8 mouse cellular contexts compared by ENCODE assay signal in genomic region chr1:132315889-132316624, GRCm38 (mm10). TPM values are rescaled to one million over a fixed set of nuclear protein-coding genes. Genes with fewer than 3 reads are reported as not detected.
A peak's percentile ranks its signal among the peaks of the same experiment; 100 is the strongest.
DNase-seq lines count a peak whose midpoint lies in the region; ATAC-seq and TF ChIP-seq lines count a peak whose summit lies in the region.

Gene Nuak2 (plus strand): TSS chr1:132316126.

- peak within 1 kb of the TSS; percentile 90 for H3K4me3 ChIP-seq in bone marrow, adult 2 months (replicated peaks; ENCODE audit: control insufficient read depth, low read depth, low read length)
- peak within 1 kb of the TSS; percentile 58 for H3K4me3 ChIP-seq in embryonic facial prominence, embryonic 14.5 days (ENCODE audit: low read depth, low read length)
- H3K4me3 ChIP-seq in kidney, embryonic 14.5 days (ENCODE audit: low read length): peak within 1 kb of the TSS; percentile 46
- peak within 1 kb of the TSS; percentile 90 for H3K4me3 ChIP-seq in liver, adult 2 months (ENCODE audit: insufficient read depth, low read depth, low read length)

- no peaks in the 10 kb centered on the region for H3K9me3 ChIP-seq in embryonic facial prominence, embryonic 14.5 days (ENCODE audit: control insufficient read depth, low read length)
- no peaks in the 10 kb centered on the region for H3K9me3 ChIP-seq in kidney, embryonic 14.5 days (ENCODE audit: control insufficient read depth, low read length)

- peak within 1 kb of the TSS; percentile 95 for H3K27ac ChIP-seq in bone marrow, adult 2 months (ENCODE audit: control insufficient read depth, insufficient read depth, low read depth, low read length, poor library complexity)
- H3K27ac ChIP-seq in embryonic facial prominence, embryonic 14.5 days (replicated peaks; ENCODE audit: low read depth, low read length): no peak within 1 kb of the TSS
- no peak within 1 kb of the TSS for H3K27ac ChIP-seq in kidney, embryonic 14.5 days (ENCODE audit: low read depth, low read length)
- peak within 1 kb of the TSS; percentile 92 for H3K27ac ChIP-seq in liver, adult 2 months (replicated peaks; ENCODE audit: insufficient read depth, low read depth, low read length)

- DNase-seq in A20 (ENCODE audit: low read depth, low spot score): peak; percentile 94
- peak; percentile 95 for DNase-seq in embryonic facial prominence, embryonic 14.5 days (ENCODE audit: low spot score)
- peak; percentile 90 to 93 for DNase-seq in heart, adult 9 months (ENCODE audit: low spot score in 2 of 2)
- DNase-seq in liver, adult 2 months (ENCODE audit: extremely low read depth, low read depth, low spot score): peak; percentile 90
- peak; percentile 86 to 91 for DNase-seq in spleen, postnatal 4 days (ENCODE audit: low spot score in 2 of 2)

- peak within 1 kb of the TSS; percentile 65 for H3K9ac ChIP-seq in embryonic facial prominence, embryonic 14.5 days (ENCODE audit: low read depth, low read length)
- peak within 1 kb of the TSS; percentile 53 for H3K9ac ChIP-seq in kidney, embryonic 14.5 days (ENCODE audit: low read depth, low read length)
- H3K9ac ChIP-seq in liver, adult 2 months (ENCODE audit: low read depth, low read length): peak within 1 kb of the TSS; percentile 89

- peaks cover 14% of the 10 kb centered on the region; the same call in 1 of the 2 replicates for H3K79me2 ChIP-seq in liver, adult 2 months (ENCODE audit: control insufficient read depth, insufficient read depth, low read length)

- under 1% methylated on average over 67 of the region's 67 CpGs for WGBS in bone marrow, adult 2 months
- WGBS in embryonic facial prominence, embryonic 14.5 days: 1% methylated on average over 57 of the region's 67 CpGs
- under 1% methylated on average over 67 of the region's 67 CpGs for WGBS in kidney, embryonic 14.5 days
- under 1% methylated on average over 67 of the region's 67 CpGs for WGBS in liver, adult 2 months

- peaks cover 12% of the 10 kb centered on the region for H3K4me1 ChIP-seq in bone marrow, adult 2 months (ENCODE audit: control insufficient read depth, insufficient read depth, low read length)
- H3K4me1 ChIP-seq in embryonic facial prominence, embryonic 14.5 days (ENCODE audit: control insufficient read depth, insufficient read depth, low read length): peaks cover 16% of the 10 kb centered on the region
- H3K4me1 ChIP-seq in kidney, embryonic 14.5 days (ENCODE audit: control insufficient read depth, insufficient read depth, low read length): 0 out of 2 replicates have a peak, but pooled peaks cover 10% of the 10 kb centered on the region
- H3K4me1 ChIP-seq in liver, adult 2 months (ENCODE audit: control insufficient read depth, insufficient read depth, low read length): peaks cover 24% of the 10 kb centered on the region

- H3K27me3 ChIP-seq in embryonic facial prominence, embryonic 14.5 days (replicated peaks; ENCODE audit: control insufficient read depth, insufficient read depth, low read length): peaks cover 35% of the 10 kb centered on the region
- H3K27me3 ChIP-seq in kidney, embryonic 14.5 days (ENCODE audit: control insufficient read depth, insufficient read depth, low read length): peaks cover 18% of the 10 kb centered on the region
- no peaks in the 10 kb centered on the region for H3K27me3 ChIP-seq in liver, adult 2 months (ENCODE audit: control insufficient read depth, insufficient read depth, low read length)

- TF ChIP-seq CTCF in bone marrow, adult 2 months (IDR thresholded peaks at IDR 0.05; ENCODE audit: control insufficient read depth, insufficient read depth, low read length): no peak
- TF ChIP-seq CTCF in liver, adult 2 months (IDR thresholded peaks at IDR 0.05; ENCODE audit: low read depth, low read length): no peak

- no peaks in the 10 kb centered on the region for H3K36me3 ChIP-seq in embryonic facial prominence, embryonic 14.5 days (ENCODE audit: control insufficient read depth, insufficient read depth, low read length)
- H3K36me3 ChIP-seq in kidney, embryonic 14.5 days (ENCODE audit: control insufficient read depth, insufficient read depth, low read length): no peaks in the 10 kb centered on the region
- 0 out of 2 replicates have a peak, but pooled peaks cover 2% of the 10 kb centered on the region for H3K36me3 ChIP-seq in liver, adult 2 months (ENCODE audit: control insufficient read depth, insufficient read depth, low read length)

- peak; percentile 78; the same call in 1 of the 2 replicates for TF ChIP-seq POLR2A in bone marrow, adult 2 months (IDR thresholded peaks at IDR 0.05; ENCODE audit: borderline replicate concordance, control insufficient read depth, low read depth, low read length)
- peak; percentile 93 for TF ChIP-seq POLR2A in liver, adult 2 months (IDR thresholded peaks at IDR 0.05; ENCODE audit: extremely low read depth, insufficient read depth, low read length)

- peak within 1 kb of the TSS; percentile 97 for H3K4me2 ChIP-seq in embryonic facial prominence, embryonic 14.5 days (ENCODE audit: low read depth, low read length)
- H3K4me2 ChIP-seq in kidney, embryonic 14.5 days (replicated peaks; ENCODE audit: low read depth, low read length): peak within 1 kb of the TSS; percentile 91

- peak; percentile 81 for ATAC-seq in embryonic facial prominence, embryonic 14.5 days (ENCODE audit: low read depth)
- ATAC-seq in kidney, embryonic 14.5 days (ENCODE audit: low FRiP score, low TSS enrichment): peak; percentile 86
- ATAC-seq in monocyte, adult 5-6 weeks (replicated peaks; ENCODE audit: insufficient number of reproducible peaks, low FRiP score, low TSS enrichment, poor library complexity, severe bottlenecking): peak; percentile 70

RNA-seq across cellular contexts. Expression of gene Nuak2, which starts in this region (rescaled TPM):
- polyA plus RNA-seq in bone marrow, adult 2 months (2011; ENCODE audit: insufficient read depth, insufficient read length, low replicate concordance, missing spikeins): 5.2 and 16.4 TPM in 2 replicates
- polyA plus RNA-seq in embryonic facial prominence, embryonic 14.5 days (2014; fragmentation: Nextera tagmentation; extraction: Ambion mirVana): 5.2 and 6.1 TPM in 2 replicates
- polyA plus RNA-seq in kidney, embryonic 14.5 days (2014; fragmentation: Nextera tagmentation; extraction: Ambion mirVana): 1.4 and 2.3 TPM in 2 replicates
- 3.8 and 4.8 TPM in 2 replicates for total RNA-seq in liver, adult 2 months (2014; rRNA removed)
- 6.4 and 8.0 TPM in 2 replicates for polyA plus RNA-seq in liver, adult 2 months (2012; rRNA removed)
- 59.8 to 114 TPM (median 79.4 TPM) in 3 replicates for total RNA-seq in monocyte, adult 5-6 weeks (2017)

Comparison
In these comparisons a context has a peak if more than half of its experiments do, and no peak if none do; other contexts are left out.
1. RNA of gene Nuak2 (total RNA-seq): 59.8 to 114 TPM in monocyte, adult 5-6 weeks; 3.8 to 4.8 TPM in liver, adult 2 months; every median in the first group is over 10 times any median in the second.
2. H3K27ac ChIP-seq: peak in bone marrow, adult 2 months (single experiment) and liver, adult 2 months (single experiment); none in embryonic facial prominence, embryonic 14.5 days (single experiment) and kidney, embryonic 14.5 days (single experiment).
3. Peak in every context shown above with its lines, with median percentiles within 50 percentile points of each other: DNase-seq, H3K4me3 ChIP-seq, ATAC-seq and H3K9ac ChIP-seq.